Mouse (Mus musculus) erythroid progenitor cell, adult 5-6 weeks (primary cell): ENCODE measurements around the gene Oser1. TPM values are rescaled to one million over a fixed set of nuclear protein-coding genes. Genes with fewer than 3 reads are reported as not detected.

Experiments
- ATAC-seq: replicated peaks from 2 replicates; pipeline ENCODE4 v1.8.0; 2016; ENCODE audit warnings: moderate number of reproducible peaks, mild to moderate bottlenecking, moderate TSS enrichment, inconsistent platforms; ENCODE audit not compliant: poor library complexity, low FRiP score, severe bottlenecking
- total RNA-seq, 2 experiments: library from RNA; stranded (forward) in 1 of 2; stranded (reverse) in 1 of 2; fragments of 150-400 nt in 1 of 2; fragments of 186-747, 209-891 nt in 1 of 2; gene quantifications; 2 replicates each; pipeline versions ENCODE4 v1.2.3 to v1.2.4; 2015 to 2017; ENCODE audit warnings: low replicate concordance in 2 of 2

The Oser1 gene
- total RNA-seq, 2 experiments from 2014 or later, result 18.8 to 46.1 TPM

DNA sequence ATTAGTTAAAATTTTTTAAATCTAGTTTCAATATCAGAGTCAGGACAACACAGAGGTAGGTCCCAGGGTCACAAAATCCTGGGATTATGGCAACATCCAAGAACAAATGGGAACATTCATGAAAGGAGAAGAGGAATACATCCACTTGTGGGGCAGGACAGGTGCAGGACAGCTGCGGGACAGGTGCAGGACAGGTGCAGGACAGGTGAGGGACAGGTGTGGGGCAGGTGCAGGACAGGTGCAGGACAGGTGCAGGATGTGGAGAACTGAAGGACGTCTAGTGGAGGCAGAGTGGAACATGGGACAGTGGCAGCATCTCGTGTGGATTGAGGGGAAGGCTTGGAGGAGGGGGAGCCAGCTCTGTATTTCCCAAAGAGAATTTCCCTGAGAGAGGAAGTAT is 24.8 kb upstream of the Oser1 start:
- no peak for ATAC-seq

DNA sequence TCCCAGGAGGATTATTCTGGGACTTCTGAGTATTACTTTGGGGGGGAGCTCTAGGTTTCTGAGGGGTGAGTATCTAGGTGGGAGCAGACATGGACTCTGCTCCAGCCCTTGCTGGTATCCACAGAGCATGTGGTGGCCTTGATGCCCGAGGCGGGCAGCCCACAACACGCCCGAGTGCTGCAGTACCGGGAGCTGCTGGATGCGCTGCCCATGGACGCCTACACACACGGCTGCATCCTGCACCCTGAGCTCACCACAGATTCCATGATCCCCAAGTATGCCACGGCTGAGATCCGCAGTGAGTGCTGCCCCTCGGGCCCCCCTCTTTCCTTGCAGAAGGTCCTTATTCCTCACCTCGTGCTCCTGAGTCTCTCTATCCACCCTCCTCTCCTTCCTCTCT is 22.9 kb upstream of the Oser1 start:
- ATAC-seq, result no peak

- no peak for ATAC-seq
Measured at GRCm38 (mm10) chr2:163444017-163444416, 19.5 kb upstream of the Oser1 start.

GRCm38 (mm10) chr2:163443543-163443942 is 19.0 kb upstream of the Oser1 start:
- no peak for ATAC-seq

DNA sequence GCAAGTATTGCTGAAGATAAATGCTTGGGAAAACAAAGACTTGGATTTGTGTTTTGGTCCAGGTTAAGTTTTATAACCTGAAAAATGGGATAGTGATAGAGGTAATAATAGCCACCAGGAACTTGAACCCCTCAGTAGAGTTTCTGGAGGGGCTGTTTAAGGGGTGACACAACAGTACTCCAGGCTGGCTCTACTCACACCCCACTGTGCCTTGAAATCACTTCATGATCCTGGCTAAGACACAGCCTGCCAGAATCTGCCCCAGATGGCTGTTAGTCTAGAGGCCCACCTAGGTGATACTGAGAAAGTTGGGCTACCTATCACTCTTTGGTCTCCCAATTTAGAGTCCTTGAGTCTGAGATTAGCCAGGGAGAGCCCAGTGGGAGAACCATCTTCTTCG is 15.0 kb upstream of the Oser1 start:
- no peak for ATAC-seq

DNA sequence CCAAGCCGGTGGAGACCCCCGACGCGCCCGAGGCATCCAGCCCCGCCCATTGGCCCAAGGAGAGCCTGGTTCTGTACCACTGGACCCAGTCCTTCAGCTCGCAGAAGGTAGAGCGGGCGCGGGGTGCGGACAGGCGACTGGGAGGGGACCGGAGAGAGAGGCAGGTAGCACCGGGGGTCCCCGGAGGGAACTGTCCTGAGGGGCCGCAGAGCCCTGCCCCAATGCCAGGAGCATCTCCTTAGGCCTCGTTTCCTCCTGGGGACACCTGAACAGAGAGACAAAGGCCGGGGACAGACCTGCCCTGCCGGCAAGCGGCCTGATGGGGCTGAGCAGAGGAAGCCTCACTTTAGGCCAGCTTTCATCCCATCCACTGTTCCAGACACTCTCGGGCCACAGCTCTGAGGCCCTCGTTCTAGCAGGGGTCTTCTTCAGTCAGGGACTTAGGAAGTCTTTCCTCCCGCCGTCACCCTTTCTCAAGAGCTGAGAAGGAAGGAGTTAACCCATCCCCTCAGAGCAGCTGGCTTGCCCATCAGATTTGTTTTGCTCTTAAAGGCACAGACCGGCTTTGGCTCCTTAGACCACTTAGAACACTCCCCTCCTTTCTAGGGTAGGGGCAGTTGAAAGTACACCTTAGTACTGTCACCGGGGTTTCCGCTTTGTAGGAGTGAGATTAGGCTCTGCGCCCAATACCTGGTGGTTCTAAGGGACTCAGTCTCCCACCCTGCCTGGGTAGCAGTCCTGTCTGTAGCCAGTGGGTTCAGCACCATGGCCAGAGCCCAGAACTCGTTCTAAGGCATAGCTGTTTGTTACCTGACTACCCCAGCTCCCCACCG is 14.3 kb upstream of the Oser1 start:
- ATAC-seq, result no peak

GRCm38 (mm10) chr2:163438246-163438618 is 13.7 kb upstream of the Oser1 start, which contains the start of gene Gdap1l1:
TSS of gene Gdap1l1 (plus strand) at chr2:163438476.
- ATAC-seq, result no peak

- no peak for ATAC-seq
Measured at GRCm38 (mm10) chr2:163437800-163438199, 13.3 kb upstream of the Oser1 start.

DNA sequence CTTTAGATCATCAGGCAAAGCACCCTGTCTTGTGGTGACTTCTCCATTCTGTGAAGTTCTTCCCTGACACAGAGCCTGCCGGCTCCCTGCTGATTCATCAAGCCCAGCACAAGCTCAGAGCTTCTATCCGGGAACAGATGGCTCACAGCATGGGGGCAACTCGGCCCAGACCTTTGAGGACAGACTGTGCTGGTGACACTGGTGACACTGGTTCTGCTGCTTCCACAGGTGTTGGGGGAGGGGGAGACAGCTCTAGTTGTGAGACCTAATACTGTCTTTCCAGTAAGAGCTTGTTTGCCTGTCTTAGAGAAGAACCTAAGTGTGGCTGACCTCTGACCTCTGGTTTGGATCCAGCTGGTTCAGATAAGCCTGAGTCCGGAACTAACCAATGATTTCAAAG is 9.5 kb upstream of the Oser1 start:
- no peak for ATAC-seq

DNA sequence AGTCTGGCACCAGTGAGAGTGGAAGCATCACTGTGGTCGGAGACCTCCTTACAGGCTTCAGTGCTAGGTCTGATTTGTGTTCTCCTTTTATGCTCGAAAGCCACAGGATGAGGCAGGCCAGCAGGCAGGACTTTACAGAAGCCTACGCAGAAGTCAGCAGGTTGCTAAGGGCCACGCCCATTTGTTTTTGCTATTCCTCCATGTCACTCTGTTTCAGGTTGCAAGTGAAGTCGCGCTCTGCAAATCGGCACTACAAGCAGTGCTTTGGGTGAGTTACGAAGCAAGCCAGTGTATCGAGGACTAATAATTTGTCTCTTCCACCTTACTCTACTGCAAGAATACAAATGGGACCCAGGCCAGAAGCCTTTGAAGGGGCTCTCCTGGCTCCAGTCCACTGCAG is 6.8 kb upstream of the Oser1 start:
- no peak for ATAC-seq

- no peak for ATAC-seq
Measured at GRCm38 (mm10) chr2:163428346-163429011, 4.0 kb upstream of the Oser1 start.

DNA sequence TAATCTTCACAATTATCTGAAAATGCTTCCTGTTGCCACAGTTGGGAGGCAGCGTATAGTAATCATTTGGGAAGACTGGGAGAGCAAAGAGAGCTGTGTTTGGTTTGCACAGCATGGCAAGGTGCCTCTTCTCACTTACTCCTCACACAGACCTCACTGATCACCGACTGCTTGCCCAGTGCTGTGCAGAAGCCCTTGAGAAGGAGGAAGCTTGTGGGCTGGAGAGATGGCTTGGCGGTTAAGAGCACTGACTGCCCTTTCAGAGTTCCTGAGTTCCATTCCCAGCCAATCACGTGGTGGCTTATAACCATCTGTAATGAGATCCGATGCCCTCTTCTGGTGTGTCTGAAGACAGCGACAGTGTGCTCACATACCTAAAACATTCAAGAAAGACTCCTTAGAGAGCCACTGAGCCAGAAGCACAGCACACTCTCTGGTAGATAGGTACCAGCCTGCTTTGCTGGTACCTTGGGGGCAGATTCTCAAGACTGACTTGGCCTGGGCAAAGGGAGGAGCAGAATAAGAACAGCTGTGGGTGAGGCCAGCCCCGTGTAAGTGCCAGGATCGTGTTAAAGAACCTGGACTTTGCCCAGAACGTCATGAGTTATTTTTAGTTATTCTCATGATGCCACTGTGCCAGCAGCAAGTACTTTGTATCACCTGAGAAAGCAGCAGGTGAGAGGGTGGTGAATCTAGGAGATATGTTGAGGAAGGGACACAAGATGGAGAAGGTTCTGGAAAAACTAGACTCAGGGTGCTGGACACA is 1.4 kb downstream of the Oser1 start:
- no peak for ATAC-seq

- no peak for ATAC-seq
Measured at GRCm38 (mm10) chr2:163420366-163420886, 4.1 kb downstream of the Oser1 start.

DNA sequence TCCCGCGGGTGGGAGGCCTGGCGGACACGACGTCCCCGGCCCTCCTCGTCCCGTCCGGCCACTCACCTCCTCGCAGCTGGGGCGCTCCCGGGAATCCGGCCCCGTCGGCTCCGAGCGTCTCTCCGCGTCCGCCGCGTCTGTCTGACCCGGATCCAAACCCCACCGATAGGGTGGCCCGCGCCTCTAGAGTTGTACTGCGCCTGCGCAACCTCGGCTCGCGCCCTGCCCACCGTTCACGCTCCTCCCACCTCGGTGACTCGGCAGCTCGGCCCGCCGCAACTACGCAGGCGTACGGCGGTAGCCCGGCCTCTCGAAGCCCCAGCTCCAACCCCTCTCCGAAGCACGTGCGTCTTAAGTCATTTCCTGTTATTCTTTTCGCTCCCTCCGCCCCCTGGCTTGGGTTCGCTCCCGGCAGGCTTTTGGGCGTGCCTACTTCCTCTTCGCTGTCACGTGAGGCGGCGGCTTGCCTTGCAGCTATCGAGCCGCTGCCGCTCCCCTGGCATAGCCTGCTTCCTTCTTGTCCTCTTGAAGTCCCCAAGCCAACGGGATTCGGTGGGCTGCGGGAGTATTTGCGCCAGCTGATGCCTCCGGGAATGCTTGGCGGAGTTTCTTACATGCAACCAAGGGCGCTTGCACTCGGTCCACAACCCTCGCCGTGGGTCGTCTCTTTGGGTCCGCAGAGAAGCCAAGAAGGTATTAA is 5.0 kb downstream of the Oser1 start:
- peak; percentile 97 for ATAC-seq

DNA sequence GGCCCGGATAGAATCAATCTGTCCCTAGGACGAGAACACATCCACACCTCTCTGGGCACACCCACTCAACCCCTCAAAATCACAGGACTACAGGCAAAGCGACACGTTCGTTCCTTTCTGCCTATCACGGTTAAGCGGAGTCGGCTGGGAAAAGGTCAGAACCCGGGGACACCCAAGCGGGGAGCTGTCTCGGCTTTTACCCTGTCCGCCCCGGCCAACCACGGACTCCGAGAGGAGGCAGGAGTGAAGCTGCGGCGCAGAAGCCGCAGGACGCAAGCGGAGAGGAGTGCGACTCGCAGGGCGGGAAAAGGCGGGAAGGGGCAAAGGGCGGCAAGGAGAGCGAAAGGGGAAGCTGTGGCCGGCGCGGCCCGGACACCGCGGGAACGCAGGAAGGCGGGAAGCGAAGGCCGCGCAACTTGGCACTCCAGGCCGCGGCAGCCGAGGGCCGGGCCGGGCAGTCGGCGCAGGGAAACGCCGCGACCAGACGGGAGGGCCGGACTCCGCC is 5.6 kb downstream of the Oser1 start:
- peak; percentile 32; the same call in 1 of the 2 replicates for ATAC-seq

- ATAC-seq, result no peak
Measured at GRCm38 (mm10) chr2:163417830-163418229, 6.7 kb downstream of the Oser1 start.

GRCm38 (mm10) chr2:163417026-163417425 is 7.5 kb downstream of the Oser1 start:
- ATAC-seq, result no peak

GRCm38 (mm10) chr2:163412846-163413590 is 11.5 kb downstream of the Oser1 start:
- ATAC-seq, result no peak

- ATAC-seq, result no peak
Measured at GRCm38 (mm10) chr2:163412419-163412818, 12.1 kb downstream of the Oser1 start.
